Mouse (Mus musculus) liver, adult 2 months (tissue): ENCODE data around the gene Hibch. TPM values are rescaled to one million over a fixed set of nuclear protein-coding genes. Genes with fewer than 3 reads are reported as not detected.

Source experiments
- DNase-seq: peaks from one replicate; pipeline ENCODE4 v3.0.0-alpha.2; 2011; ENCODE audit warnings: low read depth, low spot score; ENCODE audit errors: extremely low read depth
- H3K27ac ChIP-seq: fragments of 200-500 bp; replicated peaks from 2 replicates; pipeline ENCODE4 v1.5.1; 2012; ENCODE audit warnings: low read depth, mild to moderate bottlenecking, control low read depth, inconsistent platforms, low read length; ENCODE audit not compliant: insufficient read depth
- H3K27me3 ChIP-seq: fragments of 200-500 bp; 2 replicates; pipeline ENCODE4 v1.6.1; 2012; ENCODE audit warnings: mild to moderate bottlenecking, moderate library complexity, low read length, inconsistent platforms; ENCODE audit not compliant: control insufficient read depth, insufficient read depth
- H3K36me3 ChIP-seq: fragments of 200-500 bp; 2 replicates; pipeline ENCODE4 v1.6.1; 2012; ENCODE audit warnings: low read length, inconsistent platforms; ENCODE audit not compliant: control insufficient read depth, insufficient read depth
- H3K4me1 ChIP-seq: fragments of 200-500 bp; 2 replicates; pipeline ENCODE4 v1.6.1; 2011; ENCODE audit warnings: low read length; ENCODE audit not compliant: control insufficient read depth, insufficient read depth
- H3K4me3 ChIP-seq: fragments of 200-500 bp; 2 replicates; pipeline ENCODE4 v1.5.1; 2011; ENCODE audit warnings: low read depth, mild to moderate bottlenecking, control low read depth, low read length, moderate library complexity; ENCODE audit not compliant: insufficient read depth
- H3K79me2 ChIP-seq: fragments of 200-500 bp; 2 replicates; pipeline ENCODE4 v1.6.1; 2012; ENCODE audit warnings: inconsistent platforms, mild to moderate bottlenecking, low read length, moderate library complexity; ENCODE audit not compliant: control insufficient read depth, insufficient read depth
- H3K9ac ChIP-seq: fragments of 200-500 bp; 2 replicates; pipeline ENCODE4 v1.6.1; 2012; ENCODE audit warnings: low read depth, mild to moderate bottlenecking, control low read depth, inconsistent platforms, low read length
- CTCF ChIP-seq: fragments of 200-500 bp; IDR thresholded peaks from 2 replicates; pipeline ENCODE4 v1.5.1; 2011; ENCODE audit warnings: low read depth, low read length, control low read depth
- POLR2A ChIP-seq: fragments of 200-500 bp; IDR thresholded peaks from 2 replicates; pipeline ENCODE4 v1.6.1; 2011; ENCODE audit warnings: low read length, control low read depth; ENCODE audit not compliant: insufficient read depth; ENCODE audit errors: extremely low read depth
- WGBS: fragments of 180-500 bp; shearing (Covaris S2); methylation state at CpG from one replicate; pipeline ENCODE4 v1.1.7; 2018; 5-methylcytosine and 5-hydroxymethylcytosine counted together
- polyA plus RNA-seq: library from polyadenylated mRNA; depleted of rRNA; stranded (reverse); fragments of >200 nt; gene quantifications from 2 replicates; pipeline ENCODE4 v1.2.3, GENCODE M21; 2012
- total RNA-seq: library from RNA; depleted of rRNA; stranded (reverse); fragments of >200 nt; gene quantifications from 2 replicates; pipeline ENCODE4 v1.2.3, GENCODE M21; 2014

Gene Hibch
- total and polyA plus RNA-seq, 2 experiments, result 53.3 to 123 TPM

DNA sequence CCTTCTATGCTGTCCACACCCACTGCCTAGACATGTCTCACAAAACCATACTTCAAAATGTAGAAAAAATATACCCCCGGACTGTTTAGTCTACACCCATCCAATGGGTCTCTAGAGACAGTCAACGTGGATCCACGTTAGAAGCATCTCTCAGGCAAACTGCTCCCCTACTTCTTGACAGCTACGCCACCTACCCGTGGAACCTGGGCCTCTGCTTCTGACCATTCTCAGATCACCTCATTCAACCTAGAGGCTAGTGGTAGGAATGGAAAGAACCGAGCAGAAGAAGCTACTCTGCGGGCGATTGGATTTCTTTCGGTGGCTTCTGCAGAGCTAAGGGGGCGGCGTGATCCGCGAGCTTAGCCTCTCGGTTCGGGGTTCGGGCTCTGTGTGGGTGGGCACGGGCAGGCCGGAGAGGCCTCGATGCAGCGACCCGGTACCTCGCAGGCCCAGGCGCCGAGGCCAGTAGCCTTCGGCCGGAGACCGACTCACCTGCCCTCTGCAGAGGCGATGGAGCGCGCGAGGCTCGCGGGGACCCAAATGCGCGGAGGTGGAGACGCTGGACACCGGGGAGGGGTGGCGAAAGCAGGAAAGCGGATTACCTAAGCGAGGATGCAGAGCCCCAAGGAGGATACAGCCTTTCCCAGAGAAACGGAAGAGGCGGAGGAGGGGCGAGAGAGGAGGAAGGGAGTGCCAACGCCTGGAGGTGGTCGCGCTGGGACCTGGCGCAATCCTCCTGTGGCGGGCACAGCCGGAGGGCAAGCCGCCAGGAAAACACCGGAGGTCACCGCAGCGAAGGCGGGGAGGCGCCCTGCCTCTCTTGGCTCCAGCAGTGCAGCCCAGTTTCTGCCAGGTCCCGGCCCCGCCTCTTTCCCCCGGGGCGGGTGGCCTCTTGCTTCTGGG lies 27.6 kb upstream of the Hibch start, which contains the start of gene Inpp1:
TSS of gene Inpp1 (minus strand) at position 779 of the 903 bp plus-strand sequence.
- WGBS, result 1% methylated on average over 59 of the region's 59 CpGs
- TF ChIP-seq CTCF (peak; percentile 67; the same call in 1 of the 2 replicates), POLR2A (0 out of 2 replicates have a peak, but pooled peaks have one; percentile 27)
- peaks cover 9% of the 10 kb centered on the region; the same call in 1 of the 2 replicates for H3K79me2 ChIP-seq

DNA sequence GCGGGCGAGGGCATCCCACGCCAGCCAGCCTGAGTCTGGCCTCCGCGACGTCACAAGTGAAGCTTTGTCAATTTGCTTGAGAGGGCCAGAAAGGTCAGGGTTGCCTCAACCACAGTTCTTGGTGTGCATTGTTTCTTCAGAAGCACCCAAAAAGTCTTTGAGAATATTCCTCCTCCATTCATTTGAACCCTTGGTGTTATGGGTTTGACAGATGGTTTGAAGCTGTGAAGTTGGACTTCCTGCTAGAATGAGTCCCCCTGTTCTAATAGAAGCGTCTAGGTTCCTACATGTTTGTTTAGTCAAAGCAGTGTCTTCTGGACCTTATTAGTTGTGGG lies 26.9 kb upstream of the Hibch start:
- WGBS, result 4% methylated on average over 7 of the region's 7 CpGs

More for the DNA sequence above, 27.6 kb upstream of the Hibch start, which contains the start of gene Inpp1:
- H3K27me3 ChIP-seq, result no peaks in the 10 kb centered on the region
- peaks cover 2% of the 10 kb centered on the region; the same call in 1 of the 2 replicates for H3K4me1 ChIP-seq
- H3K4me3 ChIP-seq, result peak within 1 kb of the TSS; percentile 79
- peak within 1 kb of the TSS; percentile 82 for H3K27ac ChIP-seq
- H3K9ac ChIP-seq, result peak within 1 kb of the TSS; percentile 87
- H3K36me3 ChIP-seq, result no peaks in the 10 kb centered on the region
- peak; percentile 74 for DNase-seq

DNA sequence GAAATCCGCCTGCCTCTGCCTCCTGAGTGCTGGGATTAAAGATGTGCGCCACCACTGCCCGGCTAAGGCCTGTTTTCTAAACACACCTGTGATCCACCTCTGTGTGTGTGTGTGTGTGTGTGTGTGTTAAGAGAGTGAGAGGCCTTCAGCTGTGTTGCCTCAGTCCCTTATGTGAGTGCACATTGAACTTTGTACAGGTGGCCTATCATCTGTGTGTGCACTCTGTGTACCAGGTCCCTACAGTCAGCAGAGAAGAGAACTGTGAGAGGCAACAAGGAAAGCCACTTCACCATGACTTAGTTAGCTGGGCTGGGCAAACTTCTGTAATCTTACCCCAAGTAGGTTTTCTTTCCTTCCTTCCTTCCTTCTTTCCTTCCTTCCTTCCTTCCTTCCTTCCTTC lies 5.6 kb upstream of the Hibch start:
- Histone ChIP-seq H3K36me3 (no peaks in the 10 kb centered on the region), H3K4me1 (no peaks in the 10 kb centered on the region), H3K9ac (no peak overlapping the region), H3K4me3 (no peak overlapping the region), H3K79me2 (no peaks in the 10 kb centered on the region), H3K27me3 (no peaks in the 10 kb centered on the region), H3K27ac (no peak overlapping the region)
- DNase-seq, result peak; percentile 46
- TF ChIP-seq CTCF (no peak), POLR2A (no peak)
- 83% methylated on average over 3 of the region's 3 CpGs for WGBS

More for the DNA sequence above, 26.9 kb upstream of the Hibch start:
- Histone ChIP-seq H3K79me2 (peaks cover 9% of the 10 kb centered on the region; the same call in 1 of the 2 replicates), H3K4me1 (peaks cover 2% of the 10 kb centered on the region; the same call in 1 of the 2 replicates), H3K4me3 (peak overlapping the region; percentile 79; the same call in 1 of the 2 replicates), H3K27me3 (no peaks in the 10 kb centered on the region), H3K9ac (no peak overlapping the region), H3K27ac (no peak overlapping the region), H3K36me3 (no peaks in the 10 kb centered on the region)
- no peak for TF ChIP-seq CTCF
- no peak for TF ChIP-seq POLR2A
- no peak for DNase-seq

DNA sequence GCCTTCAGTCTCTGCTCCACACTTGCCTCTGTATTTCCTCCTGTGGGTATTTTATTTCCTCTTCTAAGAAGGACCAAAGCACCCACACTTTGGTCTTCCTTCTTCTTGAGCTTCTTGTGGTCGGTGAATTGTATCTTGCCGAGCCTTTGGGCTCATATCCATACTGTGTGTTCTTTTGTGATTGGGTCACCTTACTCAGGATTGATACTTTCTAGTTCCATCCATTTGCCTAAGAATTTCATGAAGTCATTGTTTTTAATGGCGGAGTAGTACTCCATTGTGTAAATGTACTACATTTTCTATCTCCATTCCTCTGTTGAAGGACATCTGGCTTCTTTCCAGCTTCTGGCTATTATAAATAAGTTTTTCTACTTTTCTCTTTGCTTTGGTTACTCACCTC lies 375 bp upstream of the Hibch start:
- WGBS, result 19% methylated on average over 3 of the region's 3 CpGs
- TF ChIP-seq POLR2A (no peak), CTCF (no peak)
- Histone ChIP-seq H3K4me3 (no peak overlapping the region), H3K9ac (no peak overlapping the region), H3K27ac (no peak overlapping the region), H3K27me3 (no peaks in the 10 kb centered on the region), H3K36me3 (no peaks in the 10 kb centered on the region), H3K79me2 (peaks cover 3% of the 10 kb centered on the region; the same call in 1 of the 2 replicates), H3K4me1 (peaks cover 18% of the 10 kb centered on the region; the same call in 1 of the 2 replicates)
- no peak for DNase-seq

DNA sequence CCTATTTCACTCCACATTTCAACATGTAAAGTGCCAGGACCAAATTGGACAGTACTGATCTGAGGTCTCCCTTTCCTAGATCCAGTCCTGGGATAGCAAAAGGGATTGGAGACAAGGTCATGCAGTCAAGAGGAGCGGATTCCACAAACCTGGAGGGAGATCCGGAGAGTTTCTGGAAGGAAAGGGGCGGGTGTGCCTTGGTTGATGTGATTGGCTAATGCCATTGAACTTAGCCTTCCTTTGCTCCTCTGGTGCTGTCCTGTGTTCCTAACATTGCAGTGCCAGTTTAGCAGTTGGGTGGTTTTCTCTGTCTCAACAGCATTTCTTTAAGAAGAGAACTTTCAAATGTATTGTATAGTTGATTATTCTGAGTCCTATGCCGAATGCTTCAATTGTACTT lies 1.8 kb downstream of the Hibch start:
- no peaks in the 10 kb centered on the region for H3K36me3 ChIP-seq
- peak overlapping the region; percentile 68 for H3K27ac ChIP-seq
- no peaks in the 10 kb centered on the region for H3K27me3 ChIP-seq
- peak overlapping the region; percentile 34; the same call in 1 of the 2 replicates for H3K9ac ChIP-seq
- peaks cover 23% of the 10 kb centered on the region; the same call in 1 of the 2 replicates for H3K4me1 ChIP-seq
- DNase-seq, result peak; percentile 58
- 84% methylated on average over 4 of the region's 4 CpGs for WGBS
- TF ChIP-seq CTCF, result no peak
- no peak for TF ChIP-seq POLR2A
- no peak overlapping the region; the same call in 1 of the 2 replicates for H3K4me3 ChIP-seq
- H3K79me2 ChIP-seq, result peaks cover 3% of the 10 kb centered on the region; the same call in 1 of the 2 replicates
